Mouse (Mus musculus) small intestine, adult 2 months (tissue): ENCODE measurements at regions not wholly inside any gene's neighbourhood (a gene's known extent, or its start where the extent isn't known, plus 50 kb on each side); places are given as distances from the start of the nearest gene placed in this dataset.

Source experiments
- CTCF ChIP-seq: fragments of 200-500 bp; IDR thresholded peaks from 2 replicates; pipeline ENCODE4 v1.5.1; 2012; ENCODE audit warnings: low read depth, mild to moderate bottlenecking, control low read depth, inconsistent platforms, low read length, moderate library complexity, mixed read lengths; ENCODE audit not compliant: insufficient replicate concordance, insufficient read length; ENCODE audit errors: extremely low read depth
- POLR2A ChIP-seq: fragments of 200-500 bp; IDR thresholded peaks from 2 replicates; pipeline ENCODE4 v1.6.1; 2012; ENCODE audit warnings: low read depth, mild to moderate bottlenecking, control low read depth, inconsistent platforms, low read length, moderate library complexity

- TF ChIP-seq POLR2A (no peak), CTCF (no peak)
These were observed 101.4 kb upstream of the Supt20 start for GRCm38 (mm10) chr3:54591160-54591559.
